Mouse (Mus musculus) embryonic facial prominence, embryonic 13.5 days (tissue): ENCODE results near the gene S1pr5. TPM values are rescaled to one million over a fixed set of nuclear protein-coding genes. Genes with fewer than 3 reads are reported as not detected.
"Not testable (repeated sequence)": the region's sequence is repeated elsewhere in the genome, so short reads cannot be mapped to it uniquely, and the experiment has no call there.

Experiments used
- ATAC-seq: fragments of 200-750 bp; cut with Nextera tagmentation; 2 replicates; pipeline ENCODE4 v1.8.0; 2017; ENCODE audit warnings: low read depth; ENCODE audit not compliant: insufficient number of reproducible peaks, insufficient read depth, low FRiP score, low TSS enrichment
- H3K27ac ChIP-seq: fragments of 300-500 bp; sonication (generic); 2 replicates; pipeline ENCODE4 v1.5.1; 2015; ENCODE audit warnings: moderate library complexity, mild to moderate bottlenecking, inconsistent platforms
- H3K27me3 ChIP-seq: fragments of 300-500 bp; sonication (generic); 2 replicates; pipeline ENCODE4 v1.6.1; 2015; ENCODE audit warnings: mild to moderate bottlenecking, inconsistent platforms
- H3K36me3 ChIP-seq: fragments of 300-500 bp; sonication (generic); 2 replicates; pipeline ENCODE4 v1.6.1; 2015; ENCODE audit warnings: mild to moderate bottlenecking, inconsistent platforms
- H3K4me1 ChIP-seq: fragments of 300-500 bp; sonication (generic); 2 replicates; pipeline ENCODE4 v1.6.1; 2015; ENCODE audit warnings: inconsistent platforms
- H3K4me2 ChIP-seq: fragments of 300-500 bp; sonication (generic); 2 replicates; pipeline ENCODE4 v1.6.1; 2015; ENCODE audit warnings: moderate library complexity, mild to moderate bottlenecking, inconsistent platforms
- H3K4me3 ChIP-seq: fragments of 300-500 bp; sonication (generic); 2 replicates; pipeline ENCODE4 v1.5.1; 2015; ENCODE audit warnings: mild to moderate bottlenecking, inconsistent platforms
- H3K9ac ChIP-seq: fragments of 300-500 bp; sonication (generic); 2 replicates; pipeline ENCODE4 v1.6.1; 2015; ENCODE audit warnings: mild to moderate bottlenecking, inconsistent platforms
- H3K9me3 ChIP-seq: fragments of 300-500 bp; sonication (generic); 2 replicates; pipeline ENCODE4 v1.6.1; 2016; ENCODE audit warnings: inconsistent platforms
- WGBS: fragments of 180-500 bp; shearing (Covaris S2); methylation state at CpG from one replicate; pipeline ENCODE4 v1.1.7; 2015; ENCODE audit warnings: mixed read lengths; 5-methylcytosine and 5-hydroxymethylcytosine counted together
- polyA plus RNA-seq: library from polyadenylated mRNA; unstranded; fragments of >200 nt; fragmentation: Nextera tagmentation; extraction: Ambion mirVana; gene quantifications from 2 replicates; pipeline ENCODE4 v1.2.1, GENCODE M21; 2015

The S1pr5 gene
- polyA plus RNA-seq, 1 experiment from 2014 or later, result 0.58 TPM

DNA sequence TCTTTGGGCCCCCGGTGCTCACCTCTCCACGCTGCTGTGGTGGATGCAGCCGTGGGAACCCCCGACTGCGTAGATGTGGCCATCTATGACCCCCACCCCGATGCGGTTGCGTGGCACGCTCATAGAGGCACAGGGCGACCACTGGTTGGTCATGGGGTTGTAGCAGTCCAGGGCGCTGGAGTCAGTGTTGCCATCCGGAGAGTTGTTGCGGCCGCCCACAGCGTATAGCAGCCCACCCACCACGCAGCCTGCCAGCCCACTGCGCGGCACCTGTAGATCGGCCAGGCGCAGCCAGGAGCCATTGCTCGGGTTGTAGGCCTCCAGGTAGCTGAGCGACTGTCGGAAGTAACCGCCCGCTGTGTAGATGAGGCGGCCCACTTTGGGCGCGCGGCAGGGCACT, 14.9 kb downstream of the S1pr5 start:
- no peak overlapping the region for H3K9ac ChIP-seq
- H3K27ac ChIP-seq, result no peak overlapping the region
- no peak for ATAC-seq
- WGBS, result 91% methylated on average over 29 of the region's 29 CpGs
- H3K4me1 ChIP-seq, result peaks cover 16% of the 10 kb centered on the region
- no peak overlapping the region for H3K4me2 ChIP-seq
- H3K4me3 ChIP-seq, result no peak overlapping the region
- peaks cover 74% of the 10 kb centered on the region for H3K36me3 ChIP-seq
- no peaks in the 10 kb centered on the region for H3K9me3 ChIP-seq
- H3K27me3 ChIP-seq, result no peaks in the 10 kb centered on the region

DNA sequence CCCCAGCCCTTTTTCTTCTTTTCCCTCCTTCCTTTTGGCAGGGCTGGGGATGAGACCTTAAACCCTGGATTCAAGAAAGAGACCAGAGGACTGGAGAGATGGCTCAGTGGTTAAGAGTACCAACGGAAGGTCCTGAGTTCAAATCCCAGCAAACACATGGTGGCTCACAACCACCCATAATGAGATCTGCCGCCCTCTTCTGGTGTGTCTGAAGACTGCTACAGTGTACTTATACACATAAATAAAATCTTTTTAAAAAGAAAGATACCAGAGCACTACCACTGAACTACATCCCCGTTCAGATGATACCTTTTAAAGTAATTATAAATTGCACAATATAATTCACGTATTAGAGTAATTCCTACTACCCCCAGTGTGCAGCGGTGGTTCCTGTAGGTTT, 15.4 kb downstream of the S1pr5 start:
- WGBS, result 89% methylated on average over 5 of the region's 5 CpGs
- peaks cover 74% of the 10 kb centered on the region for H3K36me3 ChIP-seq
- H3K9ac ChIP-seq, result no peak overlapping the region
- no peak overlapping the region for H3K4me2 ChIP-seq
- no peak overlapping the region for H3K27ac ChIP-seq
- H3K4me1 ChIP-seq, result peaks cover 15% of the 10 kb centered on the region
- H3K27me3 ChIP-seq, result no peaks in the 10 kb centered on the region
- no peak for ATAC-seq
- no peaks in the 10 kb centered on the region for H3K9me3 ChIP-seq
- H3K4me3 ChIP-seq, result no peak overlapping the region

DNA sequence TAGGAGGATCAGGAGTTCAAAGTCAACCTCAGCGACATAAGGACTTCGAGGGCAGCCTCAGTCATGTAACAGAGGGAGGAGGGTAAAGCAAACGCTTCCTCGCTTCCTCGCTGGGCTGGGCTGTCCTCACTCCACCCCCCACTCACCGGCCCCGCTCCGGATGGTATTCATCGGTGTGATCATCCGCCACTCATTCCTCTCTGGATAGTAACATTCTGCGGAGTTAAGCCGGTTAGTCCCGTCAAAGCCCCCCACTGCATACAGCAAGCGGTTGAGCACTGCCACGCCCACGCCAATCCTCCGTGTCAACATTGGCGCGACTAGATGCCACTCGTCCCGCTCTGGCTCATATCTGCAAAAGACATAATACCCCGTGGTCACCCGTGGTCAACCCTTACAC, 16.7 kb downstream of the S1pr5 start:
- peaks cover 69% of the 10 kb centered on the region for H3K36me3 ChIP-seq
- peaks cover 10% of the 10 kb centered on the region for H3K4me1 ChIP-seq
- H3K27ac ChIP-seq, result no peak overlapping the region
- H3K9me3 ChIP-seq, result no peaks in the 10 kb centered on the region
- ATAC-seq, result no peak
- 51% methylated on average over 23 of the region's 23 CpGs for WGBS
- H3K4me2 ChIP-seq, result no peak overlapping the region
- H3K27me3 ChIP-seq, result no peaks in the 10 kb centered on the region
- H3K4me3 ChIP-seq, result no peak overlapping the region
- no peak overlapping the region for H3K9ac ChIP-seq

DNA sequence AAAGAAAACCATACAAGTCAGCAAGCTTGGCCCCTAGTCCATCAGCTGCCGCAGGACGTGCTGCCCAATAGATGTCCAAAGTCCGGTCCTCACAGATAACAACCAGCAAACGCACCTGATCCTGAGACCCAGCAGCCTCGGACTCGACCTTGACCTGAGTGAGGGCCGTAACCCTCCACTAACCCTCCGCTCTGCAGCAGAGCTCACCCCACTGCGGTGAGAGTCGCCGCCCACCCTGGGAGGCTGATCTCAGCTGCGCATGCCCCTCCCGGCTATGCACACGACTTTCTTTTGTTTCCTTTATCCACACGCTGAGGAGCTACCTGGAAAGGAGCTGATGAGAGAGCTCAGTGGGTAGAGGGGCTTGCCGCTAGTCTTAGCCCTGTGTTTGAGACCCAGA, 20.9 kb downstream of the S1pr5 start:
- peak; percentile 27; the same call in 1 of the 2 replicates for ATAC-seq
- Histone ChIP-seq H3K9ac (peak overlapping the region; percentile 59), H3K9me3 (no peaks in the 10 kb centered on the region), H3K4me2 (peak overlapping the region; percentile 59), H3K27me3 (0 out of 2 replicates have a peak, but pooled peaks cover 6% of the 10 kb centered on the region), H3K27ac (peak overlapping the region; percentile 68; the same call in 1 of the 2 replicates), H3K36me3 (peaks cover 32% of the 10 kb centered on the region), H3K4me3 (peak overlapping the region; percentile 34), H3K4me1 (peaks cover 10% of the 10 kb centered on the region)
- WGBS, result 13% methylated on average over 16 of the region's 16 CpGs

DNA sequence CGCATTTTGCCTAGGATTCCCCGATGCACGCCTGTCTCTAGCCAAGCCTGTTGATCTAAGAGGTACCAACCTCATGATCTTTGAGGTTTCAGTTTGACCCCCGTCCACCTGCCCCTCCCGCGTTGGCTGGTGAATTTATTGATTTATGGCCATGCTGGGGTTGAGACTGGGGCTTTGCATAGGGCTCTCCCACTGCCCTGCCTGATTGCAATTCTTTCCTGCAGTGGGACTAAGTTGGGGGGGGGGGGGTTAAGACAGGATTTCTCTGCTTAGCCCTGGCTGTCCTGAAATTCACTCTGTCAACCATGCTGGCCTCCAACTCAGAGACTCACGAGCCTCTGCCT, 22.9 kb downstream of the S1pr5 start:
- 25% methylated on average over 7 of the region's 7 CpGs for WGBS
- H3K9me3 ChIP-seq, result no peaks in the 10 kb centered on the region
- 0 out of 2 replicates have a peak overlapping the region, but pooled peaks have one; percentile 59 for H3K9ac ChIP-seq
- no peak for ATAC-seq
- H3K4me1 ChIP-seq, result peaks cover 18% of the 10 kb centered on the region
- H3K27me3 ChIP-seq, result 0 out of 2 replicates have a peak, but pooled peaks cover 6% of the 10 kb centered on the region
- H3K4me2 ChIP-seq, result peak overlapping the region; percentile 56
- peak overlapping the region; percentile 32 for H3K4me3 ChIP-seq
- peaks cover 18% of the 10 kb centered on the region for H3K36me3 ChIP-seq
- H3K27ac ChIP-seq, result no peak overlapping the region

DNA sequence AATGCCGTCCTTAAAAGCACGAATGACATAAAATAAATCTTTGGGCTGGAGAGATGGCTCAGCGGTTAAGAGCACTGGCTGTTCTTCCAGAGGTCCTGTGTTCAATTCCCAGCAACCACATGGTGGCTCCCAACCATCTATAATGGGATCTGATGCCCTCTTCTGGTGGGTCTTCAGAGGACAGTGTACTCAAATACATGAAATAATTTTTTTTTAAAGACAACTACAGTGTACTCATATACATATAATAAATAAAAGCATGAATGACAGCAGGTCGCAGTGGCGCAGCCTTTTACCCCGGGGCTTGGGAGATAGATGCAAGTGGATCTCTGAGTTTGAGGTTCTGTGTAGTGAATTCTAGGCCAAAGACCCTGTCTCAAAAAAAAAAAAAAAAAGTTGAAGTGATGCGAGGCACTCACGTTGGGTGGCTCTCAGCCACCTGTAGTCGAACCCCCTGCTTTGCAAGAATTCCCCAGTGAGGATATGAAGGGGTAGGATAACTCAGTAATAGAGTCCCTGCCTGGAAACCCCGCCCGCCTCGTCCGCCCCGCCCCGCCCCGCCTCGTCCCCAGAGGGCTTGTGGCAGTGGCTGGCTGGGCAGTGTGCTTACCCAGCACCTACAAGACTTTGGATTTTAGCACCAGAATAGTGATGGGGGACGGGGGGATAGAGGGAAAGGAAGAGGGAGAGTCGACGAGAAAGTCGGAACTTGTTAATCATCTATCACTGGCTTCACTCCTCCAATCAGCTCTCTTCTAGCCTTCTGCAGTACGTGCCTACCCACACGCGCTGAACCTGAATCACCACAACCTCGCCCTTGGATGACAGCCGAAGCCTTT, 23.4 kb downstream of the S1pr5 start:
- ATAC-seq, result no peak
- H3K27ac ChIP-seq, result no peak overlapping the region
- WGBS, result 23% methylated on average over 26 of the region's 26 CpGs
- H3K4me1 ChIP-seq, result peaks cover 18% of the 10 kb centered on the region
- peak overlapping the region; percentile 59; the same call in 1 of the 2 replicates for H3K9ac ChIP-seq
- H3K36me3 ChIP-seq, result peaks cover 12% of the 10 kb centered on the region
- peak overlapping the region; percentile 56 for H3K4me2 ChIP-seq
- H3K27me3 ChIP-seq, result 0 out of 2 replicates have a peak, but pooled peaks cover 6% of the 10 kb centered on the region
- peak overlapping the region; percentile 32 for H3K4me3 ChIP-seq
- no peaks in the 10 kb centered on the region for H3K9me3 ChIP-seq

DNA sequence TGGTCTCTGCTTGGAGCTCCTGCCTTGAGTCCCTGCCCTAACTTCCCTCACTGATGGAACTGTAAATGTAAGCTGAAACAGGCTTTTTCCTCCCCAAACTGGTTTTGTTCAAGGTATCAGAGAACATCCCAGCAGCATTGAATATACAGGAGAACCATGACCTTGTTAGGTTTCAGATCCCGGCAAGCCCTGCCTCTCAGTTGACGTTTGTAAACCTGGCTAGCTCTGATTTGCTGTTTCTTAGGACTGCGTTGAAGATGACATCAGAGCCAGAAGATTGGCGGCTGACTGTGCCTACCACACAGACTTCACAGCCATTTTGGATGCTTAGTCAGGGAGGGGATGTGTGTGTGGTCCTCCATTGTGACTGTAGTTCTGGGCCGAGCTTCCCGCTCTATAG, 24.3 kb downstream of the S1pr5 start:
- Histone ChIP-seq H3K9me3 (no peaks in the 10 kb centered on the region), H3K9ac (no peak overlapping the region), H3K4me2 (no peak overlapping the region), H3K4me3 (no peak overlapping the region), H3K27ac (no peak overlapping the region), H3K27me3 (0 out of 2 replicates have a peak, but pooled peaks cover 6% of the 10 kb centered on the region), H3K4me1 (peaks cover 18% of the 10 kb centered on the region), H3K36me3 (peaks cover 3% of the 10 kb centered on the region; the same call in 1 of the 2 replicates)
- no peak for ATAC-seq
- WGBS, result 94% methylated on average over 6 of the region's 6 CpGs

DNA sequence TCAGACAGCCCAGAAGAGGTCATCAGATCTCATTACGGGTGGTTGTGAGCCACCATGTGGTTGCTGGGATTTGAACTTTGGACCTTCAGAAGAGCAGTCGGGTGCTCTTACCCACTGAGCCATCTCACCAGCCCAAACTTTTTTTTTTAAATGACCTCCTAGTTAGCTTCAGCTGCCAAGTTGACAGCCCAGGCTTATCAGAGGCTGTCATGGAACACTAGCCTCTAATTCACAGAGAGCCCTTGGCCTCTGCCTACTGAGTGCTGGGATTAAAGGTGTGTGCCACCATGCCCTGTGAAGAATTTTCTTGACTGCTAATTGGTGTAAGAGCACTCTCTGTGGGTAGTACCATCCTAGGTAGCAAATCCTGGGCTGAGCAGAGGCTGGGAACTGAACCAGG, 24.8 kb downstream of the S1pr5 start:
- not testable (repeated sequence) for H3K27me3 ChIP-seq, ATAC-seq, H3K9ac ChIP-seq, H3K9me3 ChIP-seq, H3K4me3 ChIP-seq, H3K36me3 ChIP-seq, H3K27ac ChIP-seq, H3K4me2 ChIP-seq
- H3K4me1 ChIP-seq, result peaks cover 18% of the 10 kb centered on the region
- 96% methylated on average over 2 of the region's 2 CpGs for WGBS

DNA sequence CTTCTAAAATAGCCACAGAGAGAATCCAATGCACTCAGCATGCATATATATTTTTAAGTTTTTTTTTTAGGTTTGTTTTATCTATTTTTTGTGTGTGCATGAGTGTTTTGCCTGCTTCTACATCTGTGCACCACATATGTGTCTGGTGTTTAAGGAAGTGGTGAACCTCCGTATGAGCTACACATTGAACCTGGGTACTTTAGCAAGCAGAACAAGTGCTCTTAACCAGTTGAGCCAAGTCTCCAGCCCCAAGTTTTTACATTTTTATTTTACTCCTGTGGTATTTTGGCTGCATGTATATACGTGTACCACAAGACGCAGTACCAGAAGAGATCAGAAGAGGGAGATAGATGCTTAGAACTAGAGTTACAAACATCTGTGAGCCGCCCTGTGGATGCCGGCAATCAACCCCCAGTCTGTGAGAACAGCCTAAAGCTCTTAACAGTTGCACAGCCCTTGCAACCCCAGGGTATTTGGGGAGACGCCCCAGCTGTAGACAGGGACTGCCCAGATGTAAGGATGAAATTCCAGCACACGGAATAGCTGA, 26.8 kb downstream of the S1pr5 start:
- no peak overlapping the region for H3K4me3 ChIP-seq
- peaks cover 11% of the 10 kb centered on the region for H3K4me1 ChIP-seq
- no peak overlapping the region for H3K4me2 ChIP-seq
- H3K9me3 ChIP-seq, result no peaks in the 10 kb centered on the region
- 0 out of 2 replicates have a peak, but pooled peaks cover 6% of the 10 kb centered on the region for H3K27me3 ChIP-seq
- H3K27ac ChIP-seq, result no peak overlapping the region
- no peaks in the 10 kb centered on the region for H3K36me3 ChIP-seq
- no peak overlapping the region for H3K9ac ChIP-seq
- ATAC-seq, result no peak
- 14% methylated on average over 7 of the region's 7 CpGs for WGBS

DNA sequence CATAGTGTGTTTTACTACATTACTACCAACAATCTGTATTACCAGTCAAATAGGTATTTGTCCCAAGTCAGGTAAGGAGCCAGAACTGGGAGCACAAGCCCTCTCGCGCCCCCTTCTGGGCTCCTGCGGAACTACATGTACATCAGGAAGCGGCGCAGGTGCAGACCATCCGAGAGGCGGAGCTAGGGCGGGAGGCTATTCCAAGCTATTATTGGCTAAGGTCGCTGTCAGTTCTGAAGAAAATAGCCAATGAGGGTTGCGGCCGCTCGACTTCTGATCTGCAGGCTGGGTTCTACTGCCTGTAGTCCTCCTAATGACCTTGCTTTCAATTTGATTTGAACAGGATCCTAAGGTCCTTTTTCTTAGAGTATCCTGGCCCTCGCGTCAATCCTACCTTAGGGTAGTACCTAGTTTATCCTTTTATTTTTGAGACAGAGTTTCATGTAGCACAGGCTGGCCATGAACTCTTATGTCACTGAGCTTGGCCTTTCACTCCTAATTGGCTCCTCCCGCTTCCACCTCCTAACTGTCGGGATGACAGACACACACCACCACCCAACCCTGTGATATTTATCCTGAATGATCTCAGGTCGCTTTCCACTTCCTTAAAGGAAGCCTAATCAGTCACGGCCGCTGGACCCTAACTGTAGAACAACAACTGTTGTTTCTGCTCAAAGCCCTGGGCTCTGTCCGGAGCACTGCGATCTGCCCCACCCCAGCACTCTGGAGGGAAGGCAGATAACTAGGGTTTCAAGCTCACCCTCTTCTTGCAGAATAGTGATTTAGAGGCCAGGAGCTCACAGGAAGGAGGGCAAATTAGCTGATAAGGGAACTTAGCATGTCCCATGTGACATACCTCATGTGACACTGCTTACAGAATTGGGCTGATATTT, 27.5 kb downstream of the S1pr5 start:
- Histone ChIP-seq H3K4me2 (peak overlapping the region; percentile 53), H3K9ac (no peak overlapping the region), H3K4me1 (peaks cover 13% of the 10 kb centered on the region), H3K9me3 (no peaks in the 10 kb centered on the region), H3K27me3 (0 out of 2 replicates have a peak, but pooled peaks cover 6% of the 10 kb centered on the region), H3K27ac (no peak overlapping the region), H3K4me3 (peak overlapping the region; percentile 23), H3K36me3 (no peaks in the 10 kb centered on the region)
- WGBS, result 11% methylated on average over 21 of the region's 21 CpGs
- ATAC-seq, result peak; percentile 54; the same call in 1 of the 2 replicates

DNA sequence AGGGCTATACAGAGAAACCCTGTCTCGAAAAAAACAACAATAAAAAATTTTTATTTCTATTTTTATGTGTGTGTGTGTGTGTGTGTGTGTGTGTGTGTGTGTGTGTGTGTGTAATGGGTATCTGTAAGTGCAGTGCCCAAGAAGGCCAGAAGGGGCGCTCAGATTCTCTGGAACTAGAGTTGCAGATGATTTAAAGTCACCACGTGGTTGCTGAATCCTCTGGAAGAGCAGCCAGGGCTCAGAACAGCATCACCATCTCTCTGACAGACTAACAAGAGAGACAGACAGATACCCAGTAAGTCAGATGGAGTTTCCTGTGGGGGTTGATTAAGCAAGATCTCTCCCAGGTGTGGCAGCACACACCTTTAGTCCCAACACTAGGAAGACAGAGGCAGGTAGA, 28.4 kb downstream of the S1pr5 start:
- ATAC-seq, result no peak
- no peak overlapping the region for H3K9ac ChIP-seq
- 52% methylated on average over 3 of the region's 3 CpGs for whole genome bisulfite sequencing
- H3K4me3 ChIP-seq, result no peak overlapping the region
- peaks cover 13% of the 10 kb centered on the region for H3K4me1 ChIP-seq
- H3K36me3 ChIP-seq, result no peaks in the 10 kb centered on the region
- H3K27me3 ChIP-seq, result 0 out of 2 replicates have a peak, but pooled peaks cover under 1% of the 10 kb centered on the region
- H3K9me3 ChIP-seq, result no peaks in the 10 kb centered on the region
- H3K27ac ChIP-seq, result no peak overlapping the region
- no peak overlapping the region for H3K4me2 ChIP-seq
